Mouse (Mus musculus): Measurements from ENCODE around the gene Trim60.

DNA sequence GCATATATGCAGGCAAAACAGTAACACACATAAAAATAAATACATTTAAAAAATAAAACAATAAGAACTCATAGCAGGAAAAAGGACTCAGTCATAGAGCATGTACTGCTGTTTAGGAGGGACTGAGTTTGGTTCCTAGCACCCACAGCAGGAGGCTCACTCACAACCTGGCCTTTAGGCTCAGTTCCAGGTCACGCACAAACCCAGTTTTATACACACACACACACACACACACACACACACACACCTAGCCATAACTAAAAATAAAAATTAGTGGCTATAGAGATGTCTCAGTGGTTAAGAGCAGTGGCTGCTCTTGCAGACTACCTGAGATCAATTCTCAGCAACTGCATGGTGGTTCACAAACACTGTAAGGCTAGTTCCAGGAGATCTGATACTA is 13.7 kb upstream of the Trim60 start:
- TF ChIP-seq CTCF (IDR thresholded peaks at IDR 0.05; ENCODE audit: extremely low read depth, insufficient read depth, insufficient read length, insufficient replicate concordance) (no peak), POLR2A (IDR thresholded peaks at IDR 0.05; ENCODE audit: low read depth, low read length) (no peak)
